Mouse (Mus musculus) stomach, embryonic 16.5 days (tissue): ENCODE measurements around the gene Arhgap18. TPM values are rescaled to one million over a fixed set of nuclear protein-coding genes. Genes with fewer than 3 reads are reported as not detected.

Experiments
- ATAC-seq: fragments of 200-750 bp; cut with Nextera tagmentation; 2 replicates; pipeline ENCODE4 v1.8.0; 2017; ENCODE audit warnings: moderate number of reproducible peaks, moderate TSS enrichment; ENCODE audit not compliant: insufficient read depth, low FRiP score
- H3K27ac ChIP-seq: fragments of 300-500 bp; sonication (generic); 2 replicates; pipeline ENCODE4 v1.5.1; 2014; ENCODE audit warnings: low read length
- H3K27me3 ChIP-seq: fragments of 300-500 bp; sonication (generic); 2 replicates; pipeline ENCODE4 v1.6.1; 2014; ENCODE audit warnings: low read length, control low read depth, mixed read lengths; ENCODE audit not compliant: control insufficient read depth, insufficient read depth
- H3K36me3 ChIP-seq: fragments of 300-500 bp; sonication (generic); 2 replicates; pipeline ENCODE4 v1.6.1; 2014; ENCODE audit warnings: low read length; ENCODE audit not compliant: control insufficient read depth, insufficient read depth
- H3K4me1 ChIP-seq: fragments of 300-500 bp; sonication (generic); 2 replicates; pipeline ENCODE4 v1.6.1; 2014; ENCODE audit warnings: low read length, control low read depth, mixed read lengths; ENCODE audit not compliant: control insufficient read depth, insufficient read depth
- H3K4me2 ChIP-seq: fragments of 300-500 bp; sonication (generic); 2 replicates; pipeline ENCODE4 v1.6.1; 2014; ENCODE audit warnings: low read depth, low read length, mixed read lengths
- H3K4me3 ChIP-seq: fragments of 300-500 bp; sonication (generic); replicated peaks from 2 replicates; pipeline ENCODE4 v1.5.1; 2014; ENCODE audit warnings: mild to moderate bottlenecking, low read length
- H3K9ac ChIP-seq: fragments of 300-500 bp; sonication (generic); 2 replicates; pipeline ENCODE4 v1.6.1; 2014; ENCODE audit warnings: low read length
- H3K9me3 ChIP-seq: fragments of 300-500 bp; sonication (generic); replicated peaks from 2 replicates; pipeline ENCODE4 v1.6.1; 2016; ENCODE audit warnings: low read length, control low read depth; ENCODE audit not compliant: control insufficient read depth
- WGBS: fragments of 180-500 bp; shearing (Covaris S2); extraction: QIAGEN DNeasy Blood & Tissue Kit; methylation state at CpG from one replicate; pipeline ENCODE4 v1.1.7; 2014; 5-methylcytosine and 5-hydroxymethylcytosine counted together
- polyA plus RNA-seq: library from polyadenylated mRNA; unstranded; fragments of >200 nt; fragmentation: Nextera tagmentation; extraction: Ambion mirVana; gene quantifications from 2 replicates; pipeline ENCODE4 v1.2.1, GENCODE M21; 2015

The Arhgap18 gene
- polyA plus RNA-seq, 1 experiment from 2014 or later: 40.7 TPM

DNA sequence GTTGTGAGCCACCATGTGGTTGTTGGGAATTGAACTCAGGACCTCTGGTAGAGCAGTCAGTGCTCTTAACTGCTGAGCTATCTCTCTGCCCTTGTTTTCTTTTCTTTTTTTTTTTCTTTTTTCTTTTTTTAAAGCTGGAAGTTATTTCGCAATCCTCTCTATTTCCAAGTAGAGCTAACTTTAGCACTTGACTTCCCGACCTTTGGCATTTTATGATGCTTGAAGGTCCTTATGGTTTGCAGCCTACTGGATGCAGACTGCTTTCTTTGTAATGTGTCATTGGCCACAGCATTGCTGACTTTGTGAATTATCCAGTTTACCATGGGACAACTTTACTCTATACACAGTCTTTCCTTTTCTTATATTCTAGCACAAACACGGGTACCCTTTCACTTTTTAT is 80.2 kb downstream of the Arhgap18 start:
- no peak for ATAC-seq
- no peak overlapping the region for H3K4me3 ChIP-seq
- H3K4me2 ChIP-seq: no peak overlapping the region
- no peak overlapping the region for H3K27ac ChIP-seq
- no peaks in the 10 kb centered on the region for H3K27me3 ChIP-seq
- no peaks in the 10 kb centered on the region for H3K36me3 ChIP-seq
- no peaks in the 10 kb centered on the region for H3K4me1 ChIP-seq
- no peak overlapping the region for H3K9ac ChIP-seq
- no peaks in the 10 kb centered on the region for H3K9me3 ChIP-seq
- WGBS: 78% methylated on average over 3 of the region's 3 CpGs

- no peak overlapping the region for H3K4me3 ChIP-seq
- ATAC-seq: no peak
- WGBS: 86% methylated on average over 4 of the region's 4 CpGs
- no peaks in the 10 kb centered on the region for H3K27me3 ChIP-seq
- no peaks in the 10 kb centered on the region for H3K36me3 ChIP-seq
- no peak overlapping the region for H3K27ac ChIP-seq
- H3K9me3 ChIP-seq: no peaks in the 10 kb centered on the region
- H3K9ac ChIP-seq: no peak overlapping the region
- H3K4me2 ChIP-seq: no peak overlapping the region
- H3K4me1 ChIP-seq: no peaks in the 10 kb centered on the region
Measured at GRCm38 (mm10) chr10:26849311-26849710, 96.1 kb downstream of the Arhgap18 start.

GRCm38 (mm10) chr10:26849854-26850253 is 96.6 kb downstream of the Arhgap18 start:
- Histone ChIP-seq H3K4me2 (no peak overlapping the region), H3K9ac (no peak overlapping the region), H3K9me3 (no peaks in the 10 kb centered on the region), H3K4me1 (no peaks in the 10 kb centered on the region), H3K4me3 (no peak overlapping the region), H3K36me3 (no peaks in the 10 kb centered on the region), H3K27ac (no peak overlapping the region), H3K27me3 (no peaks in the 10 kb centered on the region)
- 44% methylated on average over 6 of the region's 6 CpGs for WGBS
- ATAC-seq: no peak

- 85% methylated on average over 5 of the region's 5 CpGs for WGBS
- no peak overlapping the region for H3K27ac ChIP-seq
- no peak overlapping the region for H3K9ac ChIP-seq
- no peak for ATAC-seq
- no peaks in the 10 kb centered on the region for H3K27me3 ChIP-seq
- H3K4me3 ChIP-seq: no peak overlapping the region
- H3K36me3 ChIP-seq: no peaks in the 10 kb centered on the region
- H3K4me2 ChIP-seq: no peak overlapping the region
- no peaks in the 10 kb centered on the region for H3K4me1 ChIP-seq
- H3K9me3 ChIP-seq: no peaks in the 10 kb centered on the region
Measured at GRCm38 (mm10) chr10:26854556-26855100, 101.4 kb downstream of the Arhgap18 start.

- H3K9ac ChIP-seq: no peak overlapping the region
- H3K4me1 ChIP-seq: no peaks in the 10 kb centered on the region
- H3K36me3 ChIP-seq: no peaks in the 10 kb centered on the region
- H3K27ac ChIP-seq: no peak overlapping the region
- no peaks in the 10 kb centered on the region for H3K9me3 ChIP-seq
- WGBS: 71% methylated on average over 8 of the region's 8 CpGs
- no peaks in the 10 kb centered on the region for H3K27me3 ChIP-seq
- H3K4me2 ChIP-seq: no peak overlapping the region
- H3K4me3 ChIP-seq: no peak overlapping the region
- no peak for ATAC-seq
Measured at GRCm38 (mm10) chr10:26855851-26856535, 102.8 kb downstream of the Arhgap18 start.

- Histone ChIP-seq H3K36me3 (no peaks in the 10 kb centered on the region), H3K27ac (no peak overlapping the region), H3K9ac (no peak overlapping the region), H3K4me3 (no peak overlapping the region), H3K27me3 (no peaks in the 10 kb centered on the region), H3K9me3 (no peaks in the 10 kb centered on the region), H3K4me1 (no peaks in the 10 kb centered on the region), H3K4me2 (no peak overlapping the region)
- no peak for ATAC-seq
- WGBS: 86% methylated on average over 4 of the region's 4 CpGs
Measured at GRCm38 (mm10) chr10:26857583-26857982, 104.4 kb downstream of the Arhgap18 start.

- H3K9me3 ChIP-seq: no peaks in the 10 kb centered on the region
- no peaks in the 10 kb centered on the region for H3K4me1 ChIP-seq
- H3K36me3 ChIP-seq: no peaks in the 10 kb centered on the region
- H3K4me2 ChIP-seq: no peak overlapping the region
- no peaks in the 10 kb centered on the region for H3K27me3 ChIP-seq
- H3K27ac ChIP-seq: no peak overlapping the region
- H3K4me3 ChIP-seq: no peak overlapping the region
- no peak overlapping the region for H3K9ac ChIP-seq
- 74% methylated on average over 4 of the region's 4 CpGs for WGBS
- ATAC-seq: no peak
Measured at GRCm38 (mm10) chr10:26858537-26858936, 105.3 kb downstream of the Arhgap18 start.

DNA sequence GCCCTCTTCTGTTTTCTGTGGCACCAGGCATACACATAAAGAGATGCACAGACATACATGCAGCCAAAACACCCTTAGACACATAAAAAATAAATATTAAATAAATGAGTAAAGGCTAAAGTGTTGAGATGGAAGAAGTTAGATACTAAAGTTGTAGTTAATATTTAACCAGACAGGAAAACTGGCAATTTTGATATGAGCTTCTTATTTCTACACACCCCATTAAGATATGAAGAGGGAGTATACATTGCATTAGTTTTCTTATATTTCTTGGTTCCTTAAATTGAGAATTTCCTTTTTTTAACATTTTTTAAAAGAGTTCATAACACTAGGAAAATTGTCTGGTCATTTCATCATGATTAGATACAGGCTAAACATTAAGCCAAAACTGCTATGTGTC is 108.0 kb downstream of the Arhgap18 start:
- no peak for ATAC-seq
- Histone ChIP-seq H3K27ac (no peak overlapping the region), H3K4me3 (no peak overlapping the region), H3K4me2 (no peak overlapping the region), H3K9ac (no peak overlapping the region), H3K27me3 (no peaks in the 10 kb centered on the region), H3K4me1 (no peaks in the 10 kb centered on the region), H3K36me3 (no peaks in the 10 kb centered on the region), H3K9me3 (no peaks in the 10 kb centered on the region)

DNA sequence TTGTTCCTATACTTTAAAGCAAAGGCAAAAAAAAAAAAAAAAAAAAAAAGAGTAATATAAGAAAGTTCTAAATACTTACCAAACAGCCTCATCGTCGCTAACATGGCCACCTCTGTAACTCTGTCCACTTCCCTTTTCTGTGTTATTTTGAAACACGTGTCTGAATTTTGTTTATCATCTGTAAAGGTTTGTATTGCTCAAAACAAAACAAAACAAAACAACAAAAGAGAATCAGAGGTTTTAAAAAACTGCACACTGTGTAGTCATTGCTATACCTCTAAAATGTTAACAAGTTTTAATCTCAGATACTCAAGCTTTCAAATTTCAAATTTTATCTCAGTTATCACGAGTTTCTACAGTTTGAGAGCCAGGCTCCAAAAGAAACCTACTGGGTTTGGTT is 109.0 kb downstream of the Arhgap18 start:
- Histone ChIP-seq H3K9me3 (no peaks in the 10 kb centered on the region), H3K36me3 (no peaks in the 10 kb centered on the region), H3K27ac (no peak overlapping the region), H3K4me3 (no peak overlapping the region), H3K4me1 (no peaks in the 10 kb centered on the region), H3K27me3 (no peaks in the 10 kb centered on the region), H3K9ac (no peak overlapping the region), H3K4me2 (no peak overlapping the region)
- WGBS: 82% methylated on average over 4 of the region's 4 CpGs
- ATAC-seq: no peak
